Mouse (Mus musculus) macrophage (primary cell): ENCODE results near the gene Enpp6. TPM values are rescaled to one million over a fixed set of nuclear protein-coding genes. Genes with fewer than 3 reads are reported as not detected.

Source experiments
- H3K27ac ChIP-seq: fragments of 350-480 bp; formaldehyde crosslinking; 2 replicates; pipeline ENCODE4 v1.9.0; 2021
- H3K36me3 ChIP-seq: fragments of 350-480 bp; formaldehyde crosslinking; 2 replicates; pipeline ENCODE4 v1.9.0; 2021; ENCODE audit errors: inconsistent target
- H3K4me3 ChIP-seq: fragments of 350-480 bp; formaldehyde crosslinking; 2 replicates; pipeline ENCODE4 v1.9.0; 2021; ENCODE audit errors: inconsistent target
- H3K79me2 ChIP-seq: fragments of 350-480 bp; formaldehyde crosslinking; 2 replicates; pipeline ENCODE4 v1.9.0; 2021; ENCODE audit errors: inconsistent target
- WGBS: methylation state at CpG from one replicate; pipeline ENCODE4 v1.1.7; 2026; ENCODE audit warnings: inconsistent platforms; ENCODE audit not compliant: missing documents; 5-methylcytosine and 5-hydroxymethylcytosine counted together
- polyA plus RNA-seq: library from polyadenylated mRNA; stranded (reverse); fragments of 250-400 nt; gene quantifications from 3 replicates; pipeline ENCODE4 v1.2.4, GENCODE M21; 2018; ENCODE audit warnings: inconsistent platforms

Gene Enpp6
- polyA plus RNA-seq, 1 experiment from 2014 or later, result 0.19 TPM

GRCm38 (mm10) chr8:47067121-47067520 is 80.4 kb downstream of the Enpp6 start:
- no peaks in the 10 kb centered on the region for H3K79me2 ChIP-seq
- H3K27ac ChIP-seq, result no peak overlapping the region
- 91% methylated on average over 9 of the region's 9 CpGs for WGBS
- H3K36me3 ChIP-seq, result no peaks in the 10 kb centered on the region
- H3K4me3 ChIP-seq, result no peak overlapping the region

- WGBS, result 87% methylated on average over 3 of the region's 3 CpGs
- Histone ChIP-seq H3K79me2 (no peaks in the 10 kb centered on the region), H3K4me3 (no peak overlapping the region), H3K36me3 (no peaks in the 10 kb centered on the region), H3K27ac (no peak overlapping the region)
Measured at GRCm38 (mm10) chr8:47069634-47070033, 82.9 kb downstream of the Enpp6 start.

GRCm38 (mm10) chr8:47072001-47072400 is 85.3 kb downstream of the Enpp6 start:
- no peaks in the 10 kb centered on the region for H3K79me2 ChIP-seq
- WGBS, result 71% methylated on average over 5 of the region's 5 CpGs
- H3K4me3 ChIP-seq, result no peak overlapping the region
- no peaks in the 10 kb centered on the region for H3K36me3 ChIP-seq
- H3K27ac ChIP-seq, result no peak overlapping the region

- H3K27ac ChIP-seq, result no peak overlapping the region
- H3K36me3 ChIP-seq, result no peaks in the 10 kb centered on the region
- no peak overlapping the region for H3K4me3 ChIP-seq
- no peaks in the 10 kb centered on the region for H3K79me2 ChIP-seq
- 93% methylated on average over 6 of the region's 6 CpGs for WGBS
Measured at GRCm38 (mm10) chr8:47075941-47076555, 89.4 kb downstream of the Enpp6 start.

GRCm38 (mm10) chr8:47080037-47080436 is 93.3 kb downstream of the Enpp6 start:
- WGBS, result 83% methylated on average over 4 of the region's 4 CpGs
- H3K36me3 ChIP-seq, result no peaks in the 10 kb centered on the region
- no peak overlapping the region for H3K27ac ChIP-seq
- H3K4me3 ChIP-seq, result no peak overlapping the region
- H3K79me2 ChIP-seq, result no peaks in the 10 kb centered on the region

- WGBS, result 92% methylated on average over 22 of the region's 22 CpGs
- Histone ChIP-seq H3K4me3 (no peak overlapping the region), H3K36me3 (no peaks in the 10 kb centered on the region), H3K79me2 (no peaks in the 10 kb centered on the region), H3K27ac (no peak overlapping the region)
Measured at GRCm38 (mm10) chr8:47082201-47083027, 95.7 kb downstream of the Enpp6 start.

- no peak overlapping the region for H3K27ac ChIP-seq
- WGBS, result 78% methylated on average over 8 of the region's 8 CpGs
- H3K79me2 ChIP-seq, result no peaks in the 10 kb centered on the region
- no peak overlapping the region for H3K4me3 ChIP-seq
- H3K36me3 ChIP-seq, result no peaks in the 10 kb centered on the region
Measured at GRCm38 (mm10) chr8:47090021-47090420, 103.3 kb downstream of the Enpp6 start.

GRCm38 (mm10) chr8:47105617-47106016 is 118.9 kb downstream of the Enpp6 start:
- no peak overlapping the region for H3K27ac ChIP-seq
- no peak overlapping the region for H3K4me3 ChIP-seq
- H3K36me3 ChIP-seq, result no peaks in the 10 kb centered on the region
- WGBS, result 19% methylated on average over 2 of the region's 2 CpGs
- H3K79me2 ChIP-seq, result no peaks in the 10 kb centered on the region

- Histone ChIP-seq H3K36me3 (no peaks in the 10 kb centered on the region), H3K79me2 (no peaks in the 10 kb centered on the region), H3K27ac (no peak overlapping the region), H3K4me3 (no peak overlapping the region)
- WGBS, result 36% methylated on average over 17 of the region's 17 CpGs
Measured at GRCm38 (mm10) chr8:47114133-47114796, 127.6 kb downstream of the Enpp6 start.

GRCm38 (mm10) chr8:47117336-47117735 is 130.6 kb downstream of the Enpp6 start:
- no peak overlapping the region for H3K27ac ChIP-seq
- WGBS, result 82% methylated on average over 4 of the region's 4 CpGs
- H3K79me2 ChIP-seq, result no peaks in the 10 kb centered on the region
- no peak overlapping the region for H3K4me3 ChIP-seq
- H3K36me3 ChIP-seq, result no peaks in the 10 kb centered on the region

GRCm38 (mm10) chr8:47119895-47120294 is 133.2 kb downstream of the Enpp6 start:
- Histone ChIP-seq H3K36me3 (no peaks in the 10 kb centered on the region), H3K79me2 (no peaks in the 10 kb centered on the region), H3K4me3 (no peak overlapping the region), H3K27ac (no peak overlapping the region)
- 63% methylated on average over 1 of the region's 1 CpGs for WGBS

GRCm38 (mm10) chr8:47128859-47129258 is 142.2 kb downstream of the Enpp6 start:
- 100% methylated on average over 1 of the region's 1 CpGs for WGBS

GRCm38 (mm10) chr8:47133381-47133780 is 146.7 kb downstream of the Enpp6 start:
- Histone ChIP-seq H3K36me3 (no peaks in the 10 kb centered on the region), H3K27ac (no peak overlapping the region), H3K4me3 (no peak overlapping the region), H3K79me2 (no peaks in the 10 kb centered on the region)
- WGBS, result 95% methylated on average over 3 of the region's 3 CpGs

More at GRCm38 (mm10) chr8:47128859-47129258, 142.2 kb downstream of the Enpp6 start:
- no peak overlapping the region for H3K4me3 ChIP-seq
- H3K36me3 ChIP-seq, result no peaks in the 10 kb centered on the region
- H3K79me2 ChIP-seq, result no peaks in the 10 kb centered on the region
- no peak overlapping the region for H3K27ac ChIP-seq

GRCm38 (mm10) chr8:47134736-47135135 is 148.0 kb downstream of the Enpp6 start:
- no peaks in the 10 kb centered on the region for H3K79me2 ChIP-seq
- H3K4me3 ChIP-seq, result no peak overlapping the region
- H3K36me3 ChIP-seq, result no peaks in the 10 kb centered on the region
- no peak overlapping the region for H3K27ac ChIP-seq
- WGBS, result 69% methylated on average over 11 of the region's 11 CpGs

- H3K36me3 ChIP-seq, result no peaks in the 10 kb centered on the region
- WGBS, result 6% methylated on average over 9 of the region's 9 CpGs
- H3K4me3 ChIP-seq, result no peak overlapping the region
- no peak overlapping the region for H3K27ac ChIP-seq
- H3K79me2 ChIP-seq, result no peaks in the 10 kb centered on the region
Measured at GRCm38 (mm10) chr8:47135586-47135985, 148.9 kb downstream of the Enpp6 start.
